Mouse (Mus musculus): Measurements from ENCODE around the gene Pcbp4.

DNA sequence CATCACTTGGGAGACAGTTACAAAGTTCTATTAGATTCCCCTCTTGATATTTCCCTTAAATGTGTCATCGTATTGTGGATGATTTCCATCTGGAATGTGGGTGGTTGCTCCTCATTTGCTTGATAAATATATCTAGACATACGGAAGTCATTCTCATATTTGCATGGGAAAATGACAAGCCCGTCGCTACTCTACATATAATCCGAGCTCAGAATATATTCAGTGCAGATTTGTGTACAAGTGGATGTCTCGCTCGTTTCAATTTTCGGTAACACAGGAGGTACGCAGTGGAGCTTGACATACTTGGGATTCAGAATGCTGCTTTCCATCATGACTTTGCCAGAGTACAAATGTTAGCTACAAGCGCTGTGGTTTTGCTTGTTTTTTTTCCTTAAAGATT, 56.3 kb downstream of the Pcbp4 start:
- TF ChIP-seq CTCF (IDR thresholded peaks at IDR 0.05; ENCODE audit: extremely low read depth, insufficient read length, insufficient replicate concordance, low read depth, low read length) = no peak
- no peak for TF ChIP-seq POLR2A (IDR thresholded peaks at IDR 0.05; ENCODE audit: low read depth, low read length)
